Comparison of ENCODE assay signal across 8 mouse cellular contexts in the genomic region with DNA sequence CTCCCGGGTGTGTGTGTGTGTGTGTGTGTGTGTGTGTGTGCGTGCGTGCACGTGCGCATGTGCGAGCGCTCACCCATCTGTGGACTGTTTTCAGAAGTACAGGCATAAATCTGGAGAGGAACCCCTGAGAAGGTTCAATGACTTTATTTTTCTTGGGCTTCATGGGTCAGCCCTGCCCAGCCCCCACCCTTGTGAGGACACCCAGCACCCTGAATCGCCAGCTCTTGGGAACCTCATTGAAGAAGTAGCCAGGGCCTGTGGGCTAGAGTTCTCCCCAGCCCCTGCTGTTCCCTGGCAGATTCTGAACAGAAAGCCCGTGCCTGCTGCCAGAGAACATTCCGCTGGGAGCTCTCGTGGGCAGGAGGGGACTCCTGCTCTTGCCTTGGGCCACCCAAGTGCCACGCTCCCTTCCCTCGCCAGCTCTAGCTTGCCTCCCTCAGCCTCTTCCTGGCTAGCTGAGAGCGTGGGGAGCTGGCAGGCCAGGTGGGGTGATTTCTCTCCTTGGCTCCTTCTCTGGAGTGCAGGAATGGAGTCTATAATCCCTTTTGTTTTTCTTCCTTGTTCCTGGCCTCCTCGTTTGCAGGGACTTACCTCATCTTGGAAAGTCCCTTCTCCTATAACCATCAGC. TPM values are rescaled to one million over a fixed set of nuclear protein-coding genes. Genes with fewer than 3 reads are reported as not detected.
DNase-seq lines count a peak whose midpoint lies in the region; ATAC-seq and TF ChIP-seq lines count a peak whose summit lies in the region.

No protein-coding gene starts in this region.

- H3K9ac ChIP-seq in liver, adult 2 months (ENCODE audit: low read depth, low read length): peak overlapping the region; percentile 52
- no peak overlapping the region for H3K9ac ChIP-seq in liver, embryonic 12.5 days
- peak overlapping the region; percentile 46 for H3K9ac ChIP-seq in heart, embryonic 12.5 days
- H3K9ac ChIP-seq in kidney, postnatal 0 days (ENCODE audit: low read depth, low read length): peak overlapping the region; percentile 18; the same call in 1 of the 2 replicates
- H3K9ac ChIP-seq in midbrain, embryonic 14.5 days (replicated peaks; ENCODE audit: low read length): no peak overlapping the region

- H3K27me3 ChIP-seq in liver, adult 2 months (ENCODE audit: control insufficient read depth, insufficient read depth, low read length): no peaks in the 10 kb centered on the region
- no peaks in the 10 kb centered on the region for H3K27me3 ChIP-seq in liver, embryonic 12.5 days (replicated peaks)
- no peaks in the 10 kb centered on the region for H3K27me3 ChIP-seq in cerebellum, adult 2 months (ENCODE audit: control insufficient read depth, insufficient read depth, low read length)
- no peaks in the 10 kb centered on the region for H3K27me3 ChIP-seq in heart, embryonic 12.5 days (replicated peaks)
- no peaks in the 10 kb centered on the region for H3K27me3 ChIP-seq in kidney, postnatal 0 days (ENCODE audit: insufficient read depth, low read length)
- H3K27me3 ChIP-seq in midbrain, embryonic 14.5 days (ENCODE audit: control insufficient read depth, insufficient read depth, low read length): no peaks in the 10 kb centered on the region

- H3K27ac ChIP-seq in liver, adult 2 months (replicated peaks; ENCODE audit: insufficient read depth, low read depth, low read length): peak overlapping the region; percentile 53
- no peak overlapping the region for H3K27ac ChIP-seq in liver, embryonic 12.5 days
- H3K27ac ChIP-seq in cerebellum, adult 2 months (ENCODE audit: insufficient read depth, low read length): peak overlapping the region; percentile 20
- H3K27ac ChIP-seq in heart, embryonic 12.5 days (ENCODE audit: poor library complexity, severe bottlenecking): peak overlapping the region; percentile 85
- H3K27ac ChIP-seq in kidney, postnatal 0 days: peak overlapping the region; percentile 88
- H3K27ac ChIP-seq in midbrain, embryonic 14.5 days (replicated peaks; ENCODE audit: low read depth, low read length): peak overlapping the region; percentile 16; the same call in 1 of the 2 replicates

- TF ChIP-seq CTCF in liver, adult 2 months (IDR thresholded peaks at IDR 0.05; ENCODE audit: low read depth, low read length): no peak
- no peak for TF ChIP-seq CTCF in cerebellum, adult 2 months (IDR thresholded peaks at IDR 0.05; ENCODE audit: borderline replicate concordance, insufficient read depth, low read depth, low read length)
- no peak for TF ChIP-seq CTCF in kidney, postnatal 0 days (IDR thresholded peaks at IDR 0.05; ENCODE audit: low read depth)

- peak; percentile 24 for DNase-seq in liver, adult 2 months (ENCODE audit: extremely low read depth, low read depth, low spot score)
- DNase-seq in cerebellum, adult 2 months: peak; percentile 60 to 64
- DNase-seq in kidney, postnatal 0 days (ENCODE audit: low spot score): peak; percentile 51
- DNase-seq in midbrain, embryonic 14.5 days: no peak
- DNase-seq in embryo, embryonic 10.5 days (ENCODE audit: low spot score): no peak
- no peak for DNase-seq in urinary bladder, postnatal 10 days (ENCODE audit: low spot score)

- H3K4me3 ChIP-seq in liver, adult 2 months (ENCODE audit: insufficient read depth, low read depth, low read length): peak overlapping the region; percentile 32; the same call in 1 of the 2 replicates
- no peak overlapping the region for H3K4me3 ChIP-seq in liver, embryonic 12.5 days
- H3K4me3 ChIP-seq in cerebellum, adult 2 months (replicated peaks; ENCODE audit: insufficient read depth, low read depth, low read length): no peak overlapping the region
- no peak overlapping the region for H3K4me3 ChIP-seq in heart, embryonic 12.5 days
- no peak overlapping the region for H3K4me3 ChIP-seq in kidney, postnatal 0 days (replicated peaks; ENCODE audit: low read depth, low read length)
- no peak overlapping the region for H3K4me3 ChIP-seq in midbrain, embryonic 14.5 days (replicated peaks; ENCODE audit: low read depth, low read length)

- no peaks in the 10 kb centered on the region for H3K9me3 ChIP-seq in liver, embryonic 12.5 days (replicated peaks)
- no peaks in the 10 kb centered on the region for H3K9me3 ChIP-seq in heart, embryonic 12.5 days (replicated peaks)
- H3K9me3 ChIP-seq in kidney, postnatal 0 days (replicated peaks; ENCODE audit: low read length): no peaks in the 10 kb centered on the region
- H3K9me3 ChIP-seq in midbrain, embryonic 14.5 days (ENCODE audit: control insufficient read depth, low read length): no peaks in the 10 kb centered on the region

- no peak overlapping the region for H3K4me2 ChIP-seq in liver, embryonic 12.5 days
- H3K4me2 ChIP-seq in heart, embryonic 12.5 days: no peak overlapping the region
- H3K4me2 ChIP-seq in kidney, postnatal 0 days (ENCODE audit: low read length): peak overlapping the region; percentile 6; the same call in 1 of the 2 replicates
- H3K4me2 ChIP-seq in midbrain, embryonic 14.5 days (ENCODE audit: low read length): no peak overlapping the region

- TF ChIP-seq POLR2A in liver, adult 2 months (IDR thresholded peaks at IDR 0.05; ENCODE audit: extremely low read depth, insufficient read depth, low read length): no peak
- TF ChIP-seq POLR2A in cerebellum, adult 2 months (IDR thresholded peaks at IDR 0.05; ENCODE audit: borderline replicate concordance, insufficient read depth, low read length): no peak

- ATAC-seq in liver, embryonic 12.5 days: no peak
- no peak for ATAC-seq in heart, embryonic 12.5 days (ENCODE audit: insufficient number of reproducible peaks, low FRiP score)
- ATAC-seq in kidney, postnatal 0 days (replicated peaks; ENCODE audit: low FRiP score, low read depth): 0 out of 2 replicates have a peak, but pooled peaks have one; percentile 23
- no peak for ATAC-seq in midbrain, embryonic 14.5 days (ENCODE audit: low FRiP score, low TSS enrichment)

- H3K79me2 ChIP-seq in liver, adult 2 months (ENCODE audit: control insufficient read depth, insufficient read depth, low read length): no peaks in the 10 kb centered on the region

- no peaks in the 10 kb centered on the region for H3K36me3 ChIP-seq in liver, adult 2 months (ENCODE audit: control insufficient read depth, insufficient read depth, low read length)
- H3K36me3 ChIP-seq in liver, embryonic 12.5 days: peaks cover 24% of the 10 kb centered on the region
- H3K36me3 ChIP-seq in heart, embryonic 12.5 days: peaks cover 10% of the 10 kb centered on the region
- peaks cover 6% of the 10 kb centered on the region for H3K36me3 ChIP-seq in kidney, postnatal 0 days (ENCODE audit: insufficient read depth, low read length)
- H3K36me3 ChIP-seq in midbrain, embryonic 14.5 days (ENCODE audit: control insufficient read depth, insufficient read depth, low read length): peaks cover 37% of the 10 kb centered on the region

- peaks cover 20% of the 10 kb centered on the region for H3K4me1 ChIP-seq in liver, adult 2 months (ENCODE audit: control insufficient read depth, insufficient read depth, low read length)
- peaks cover 89% of the 10 kb centered on the region for H3K4me1 ChIP-seq in liver, embryonic 12.5 days
- peaks cover 27% of the 10 kb centered on the region for H3K4me1 ChIP-seq in cerebellum, adult 2 months (ENCODE audit: control insufficient read depth, insufficient read depth, low read length)
- peaks cover 97% of the 10 kb centered on the region for H3K4me1 ChIP-seq in heart, embryonic 12.5 days (replicated peaks)
- peaks cover 51% of the 10 kb centered on the region for H3K4me1 ChIP-seq in kidney, postnatal 0 days (replicated peaks; ENCODE audit: insufficient read depth, low read length)
- H3K4me1 ChIP-seq in midbrain, embryonic 14.5 days (ENCODE audit: control insufficient read depth, insufficient read depth, low read length): peaks cover 21% of the 10 kb centered on the region

- 58% methylated on average over 15 of the region's 15 CpGs for WGBS in liver, adult 2 months
- WGBS in liver, embryonic 12.5 days (ENCODE audit: insufficient replicate concordance): 72% methylated on average over 15 of the region's 15 CpGs
- WGBS in cerebellum, adult 2 months: 27% methylated on average over 15 of the region's 15 CpGs
- 82% methylated on average over 15 of the region's 15 CpGs for WGBS in heart, embryonic 12.5 days
- WGBS in kidney, postnatal 0 days: 34% methylated on average over 15 of the region's 15 CpGs
- WGBS in midbrain, embryonic 14.5 days: 69% methylated on average over 15 of the region's 15 CpGs

RNA-seq across cellular contexts. Expression of a gene that starts 17.7 kb away (rescaled TPM):
- 7.3 and 9.9 TPM in 2 replicates for total RNA-seq in liver, adult 2 months (2014; rRNA removed)
- 17.7 and 20.0 TPM in 2 replicates for polyA plus RNA-seq in liver, adult 2 months (2012; rRNA removed)
- polyA plus RNA-seq in liver, embryonic 12.5 days (2016; fragmentation: Nextera tagmentation; extraction: Ambion mirVana): 19.0 and 19.5 TPM in 2 replicates
- 40.3 and 43.4 TPM in 2 replicates for polyA plus RNA-seq in cerebellum, adult 2 months (2012; rRNA removed)
- 24.1 and 24.2 TPM in 2 replicates for polyA plus RNA-seq in heart, embryonic 12.5 days (2016; fragmentation: Nextera tagmentation; extraction: Ambion mirVana)
- 27.8 and 30.5 TPM in 2 replicates for polyA plus RNA-seq in kidney, postnatal 0 days (2015; fragmentation: Nextera tagmentation; extraction: Ambion mirVana)
- polyA plus RNA-seq in midbrain, embryonic 14.5 days (2014; fragmentation: Nextera tagmentation; extraction: Ambion mirVana): 36.5 and 38.5 TPM in 2 replicates

Comparison
In these comparisons a context has a peak if more than half of its experiments do, and no peak if none do; other contexts are left out.
1. H3K9ac ChIP-seq: peak in liver, adult 2 months (single experiment), heart, embryonic 12.5 days (single experiment) and kidney, postnatal 0 days (single experiment); none in liver, embryonic 12.5 days (single experiment) and midbrain, embryonic 14.5 days (single experiment).
2. DNase-seq: peak in liver, adult 2 months (single experiment), cerebellum, adult 2 months (2 of 2) and kidney, postnatal 0 days (single experiment); none in midbrain, embryonic 14.5 days (single experiment), embryo, embryonic 10.5 days (single experiment) and urinary bladder, postnatal 10 days (single experiment).